Mouse (Mus musculus): ENCODE results near the gene Ccnd3. TPM values are rescaled to one million over a fixed set of nuclear protein-coding genes. Genes with fewer than 3 reads are reported as not detected.
A peak's percentile ranks its signal among the peaks of the same experiment; 100 is the strongest.
"Not testable (repeated sequence)": the region's sequence is repeated elsewhere in the genome, so short reads cannot be mapped to it uniquely, and the experiment has no call there.

Gene Ccnd3
- total RNA-seq, 2 experiments from 2014 or later, result 24.5 to 26.7 TPM

DNA sequence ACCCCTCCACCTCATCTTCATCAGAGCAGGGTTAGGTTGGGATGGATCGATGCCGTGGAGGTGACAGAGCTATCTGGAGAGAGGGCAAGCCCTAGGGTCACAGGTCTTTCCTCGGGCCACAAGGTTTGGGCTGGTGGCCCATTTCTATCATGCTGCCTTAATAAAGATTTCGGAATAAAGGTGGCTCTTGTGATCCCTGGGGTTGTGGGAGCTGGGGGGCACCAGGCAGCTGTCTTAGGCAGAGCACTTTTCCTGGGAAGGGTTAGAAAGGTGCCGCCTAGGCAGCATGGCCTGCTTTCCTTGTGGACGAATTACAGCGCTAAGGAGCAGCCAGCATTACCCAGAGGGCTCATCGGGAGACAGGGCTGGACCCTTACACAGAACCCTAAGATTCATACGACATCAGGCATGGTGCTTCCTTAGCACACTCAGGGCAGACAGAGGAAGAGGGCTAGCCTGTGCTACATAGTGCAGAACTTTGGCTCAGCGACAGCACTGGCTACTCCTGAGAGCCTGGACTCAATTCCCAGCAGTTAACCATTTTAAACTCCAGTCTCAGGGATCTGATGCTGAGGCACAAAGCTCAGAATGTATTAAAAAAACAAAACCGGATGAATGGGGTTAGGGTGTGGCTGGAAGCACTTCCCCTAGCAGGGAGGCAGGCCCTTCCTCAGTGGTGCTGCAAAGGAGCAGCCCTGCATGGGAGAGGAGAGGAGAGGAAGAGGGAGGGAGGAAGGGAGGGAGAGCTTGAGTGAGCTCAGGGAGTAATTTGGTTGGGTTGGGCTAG, 94.9 kb downstream of the Ccnd3 start:
- DNase-seq (ENCODE audit: extremely low spot score in 1 of 2, low spot score in 2 of 2), result peak in 1 of 2 experiments; percentile 39
- intact Hi-C loops (cut with DNase I), result no loop called here

DNA sequence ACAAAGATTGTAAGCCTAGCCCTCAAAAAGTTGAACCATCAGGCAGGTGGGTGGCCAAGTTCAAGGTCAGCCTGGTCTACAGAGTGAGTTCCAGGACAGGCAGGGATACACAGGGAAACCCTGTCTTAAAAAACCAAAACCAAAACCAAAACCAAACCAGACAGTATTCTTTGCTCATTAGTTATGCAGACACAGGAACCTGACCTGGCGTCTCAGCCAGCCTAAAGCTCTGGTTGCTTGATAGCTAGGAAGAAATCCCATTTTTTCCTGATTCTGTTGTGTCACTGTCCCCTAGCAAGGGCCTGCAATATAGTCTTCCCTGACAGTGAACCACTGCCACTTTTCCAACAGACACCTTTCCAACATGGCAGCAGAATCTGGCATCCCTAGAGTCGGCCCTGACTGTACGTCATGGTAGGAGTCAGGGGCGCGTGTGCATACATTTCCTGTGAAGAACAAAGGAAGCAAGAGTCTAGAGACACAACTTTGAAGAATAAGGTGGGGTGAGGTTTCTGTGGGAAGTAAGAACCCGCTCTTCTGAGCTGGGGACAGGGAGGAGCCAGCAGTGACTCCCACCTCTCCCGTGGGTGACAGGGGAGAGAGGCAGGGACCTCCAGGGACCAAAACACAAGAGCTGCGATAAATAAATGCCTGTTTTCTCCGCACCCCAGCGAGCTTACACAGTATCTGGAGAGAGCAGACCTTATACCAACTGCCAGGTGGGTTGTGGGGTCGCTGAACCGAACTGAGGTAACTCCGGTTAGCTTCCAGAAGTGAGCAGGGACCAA, 95.9 kb downstream of the Ccnd3 start:
- intact Hi-C loops (cut with DNase I), result no loop called here
- no peak for DNase-seq (ENCODE audit: extremely low spot score in 1 of 2, low spot score in 2 of 2)

DNA sequence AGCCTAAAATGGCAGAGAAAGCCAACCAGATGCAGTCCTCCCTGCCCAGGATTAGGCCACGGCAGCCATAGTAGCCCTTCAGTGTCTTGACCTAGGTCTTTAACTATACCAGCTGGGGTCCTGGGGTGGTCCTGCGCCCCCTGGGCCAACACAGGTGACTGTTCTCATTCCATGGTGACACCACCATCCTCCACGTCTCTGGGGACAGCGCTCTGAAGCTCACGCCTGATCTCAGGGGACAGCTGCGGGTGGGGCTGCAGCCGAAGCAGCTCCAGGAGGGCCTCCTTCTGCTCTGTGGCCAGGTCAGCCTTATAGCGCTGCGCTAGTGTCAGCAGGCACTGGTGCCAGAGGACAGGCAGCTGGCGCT, 96.5 kb downstream of the Ccnd3 start:
- intact Hi-C loops (cut with DNase I), result no loop called here
- peak in 1 of 2 experiments; percentile 21 for DNase-seq (ENCODE audit: extremely low spot score in 1 of 2, low spot score in 2 of 2)

DNA sequence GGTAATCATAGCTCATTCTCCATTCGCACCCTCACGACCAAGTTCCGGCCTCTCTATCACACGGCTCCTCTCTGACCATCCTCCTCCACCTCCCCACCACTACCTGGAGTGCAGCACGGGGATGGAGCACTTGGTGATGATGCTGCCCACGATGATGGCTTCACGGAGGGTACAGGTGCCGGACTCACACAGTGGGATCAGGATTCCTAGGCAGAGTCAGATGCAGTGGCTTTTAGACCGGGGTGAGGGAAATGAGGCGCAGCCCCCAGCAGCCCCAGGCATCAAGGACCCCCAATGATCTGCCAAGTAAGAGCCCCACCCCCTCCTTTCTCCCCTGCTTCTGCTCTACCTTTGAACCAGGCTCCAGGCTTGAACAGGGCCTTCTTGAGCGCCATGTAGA, 97.4 kb downstream of the Ccnd3 start:
- intact Hi-C loops (cut with DNase I), result no loop called here
- DNase-seq (ENCODE audit: extremely low spot score in 1 of 2, low spot score in 2 of 2), result peak in 1 of 2 experiments; percentile 20

DNA sequence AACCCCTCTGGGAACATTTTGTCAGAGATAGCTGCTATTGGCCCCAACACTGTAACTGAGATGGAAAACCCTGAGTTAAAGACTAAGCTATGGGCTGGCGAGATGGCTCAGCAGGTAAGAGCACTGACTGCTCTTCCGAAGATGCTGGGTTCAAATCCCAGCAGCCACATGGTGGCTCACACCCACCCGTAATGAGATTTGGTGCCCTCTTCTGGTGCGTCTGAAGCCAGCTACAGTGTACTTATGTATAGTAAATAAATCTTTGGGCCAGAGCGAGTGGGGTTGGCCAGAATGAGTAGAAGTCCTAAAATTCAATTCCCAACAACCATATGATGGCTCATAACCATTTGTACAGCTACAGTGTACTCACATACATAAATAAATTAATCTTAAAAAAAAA, 101.4 kb downstream of the Ccnd3 start:
- intact Hi-C loops (cut with DNase I), result no loop called here
- no peak for DNase-seq (ENCODE audit: extremely low spot score in 1 of 2, low spot score in 2 of 2)

DNA sequence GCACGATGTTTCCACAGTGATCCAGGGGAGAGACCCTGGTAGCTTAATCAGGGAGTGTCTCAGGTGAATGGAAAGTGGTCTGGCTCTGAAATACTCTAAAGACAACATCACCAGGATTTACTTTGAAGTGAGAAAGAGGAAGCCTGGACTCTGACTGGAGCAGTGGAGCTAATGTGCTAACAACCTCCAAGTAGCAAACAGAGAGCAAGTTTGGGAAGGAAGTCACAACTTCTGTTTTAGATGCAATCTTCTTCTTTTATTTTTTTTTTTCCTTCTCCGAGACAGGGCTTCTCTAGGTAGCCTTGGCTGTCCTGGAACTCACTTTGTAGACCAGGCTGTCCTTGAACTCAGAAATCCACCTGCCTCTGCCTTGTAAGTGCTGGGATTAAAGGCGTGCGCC, 104.3 kb downstream of the Ccnd3 start:
- no peak for DNase-seq (ENCODE audit: extremely low spot score in 1 of 2, low spot score in 2 of 2)
- intact Hi-C loops (cut with DNase I), result no loop called here

DNA sequence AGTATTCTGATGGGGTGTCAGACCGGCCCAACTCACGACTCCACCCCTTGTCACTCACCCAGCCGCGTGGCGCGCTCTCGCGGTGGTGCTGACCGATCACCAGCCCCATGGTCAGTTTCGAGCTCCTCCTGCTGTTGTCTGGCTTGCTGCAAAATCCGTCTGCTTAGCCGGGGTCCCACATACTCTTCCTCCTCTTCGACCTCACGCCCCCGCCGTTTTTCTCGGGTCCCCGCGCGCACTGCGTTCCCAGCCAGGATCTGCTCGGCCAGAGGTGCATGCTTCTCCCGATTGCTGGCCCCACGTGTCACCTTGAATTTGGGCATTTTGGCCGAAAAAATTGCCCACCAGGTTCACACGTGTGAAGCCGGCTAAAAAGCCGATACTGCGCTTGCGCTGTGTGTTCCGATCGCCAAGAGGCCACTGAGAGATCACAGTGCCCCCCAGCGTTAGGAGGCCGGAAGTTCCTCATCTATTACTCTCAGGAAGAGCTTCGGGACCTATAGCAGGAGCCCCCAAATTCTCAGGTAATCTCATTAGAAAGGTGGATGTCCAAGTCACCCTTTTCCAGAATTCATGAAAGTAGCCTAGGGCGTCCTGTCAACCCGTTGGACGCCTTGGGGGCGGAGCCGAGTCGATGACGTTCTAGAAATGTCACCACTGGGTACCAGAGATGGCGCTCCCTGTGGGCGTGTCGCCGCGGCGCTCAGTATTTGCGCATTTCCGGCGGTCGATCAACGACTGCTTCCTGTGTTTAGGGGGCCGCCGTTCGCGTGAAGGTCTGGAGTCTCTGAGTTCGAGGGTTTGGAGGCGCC, 106.2 kb downstream of the Ccnd3 start, which contains the start of the genes Bysl, Med20 and Gm20517:
Gene Bysl (minus strand): TSS at position 644 of the 812 bp plus-strand sequence.
Gene Med20 (plus strand): TSS at position 734 of the 812 bp plus-strand sequence.
Gene Gm20517 (plus strand): TSS at position 741 of the 812 bp plus-strand sequence.
- intact Hi-C loops (cut with DNase I), result no loop called here
- peak; percentile 94 to 98 for DNase-seq (ENCODE audit: extremely low spot score in 1 of 2, low spot score in 2 of 2)

DNA sequence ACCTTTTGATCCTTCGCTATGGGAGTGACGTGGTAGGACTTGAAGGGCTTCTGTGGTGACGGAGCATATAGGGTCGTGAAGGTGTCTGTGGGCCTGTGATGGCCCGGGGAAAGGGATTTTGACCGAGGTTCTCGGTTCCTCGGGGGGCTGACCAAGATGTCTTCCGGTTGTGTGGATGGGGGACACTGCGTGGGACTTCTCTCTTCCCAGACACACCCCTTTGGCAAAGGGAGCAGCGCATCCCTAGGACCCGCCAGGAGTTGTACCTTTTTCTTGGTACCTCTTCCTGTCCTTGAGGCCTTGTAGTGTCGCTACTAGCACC, 106.8 kb downstream of the Ccnd3 start:
- intact Hi-C loops (cut with DNase I), result no loop called here
- DNase-seq (ENCODE audit: extremely low spot score in 1 of 2, low spot score in 2 of 2), result no peak

DNA sequence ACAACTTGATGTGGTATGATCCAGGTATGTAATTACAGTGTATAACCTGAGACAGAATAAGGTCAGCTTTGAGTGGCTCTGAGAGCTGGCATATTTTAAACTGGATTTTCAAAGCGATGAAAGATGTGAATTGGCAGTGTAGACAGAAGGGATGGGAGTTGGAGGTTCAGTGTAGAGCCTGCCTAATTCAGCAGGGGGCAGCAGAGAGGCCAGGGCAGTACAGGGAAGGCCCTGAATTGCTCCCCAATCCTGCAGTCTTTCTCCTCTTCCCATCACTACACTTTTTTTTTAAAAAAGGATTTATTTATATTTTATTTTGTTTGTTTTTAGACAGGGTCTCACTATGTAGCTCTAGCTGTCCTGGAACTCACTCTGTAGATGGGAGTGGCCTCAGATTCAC, 109.2 kb downstream of the Ccnd3 start:
- no peak for DNase-seq (ENCODE audit: extremely low spot score in 1 of 2, low spot score in 2 of 2)
- intact Hi-C loops (cut with DNase I), result no loop called here

DNA sequence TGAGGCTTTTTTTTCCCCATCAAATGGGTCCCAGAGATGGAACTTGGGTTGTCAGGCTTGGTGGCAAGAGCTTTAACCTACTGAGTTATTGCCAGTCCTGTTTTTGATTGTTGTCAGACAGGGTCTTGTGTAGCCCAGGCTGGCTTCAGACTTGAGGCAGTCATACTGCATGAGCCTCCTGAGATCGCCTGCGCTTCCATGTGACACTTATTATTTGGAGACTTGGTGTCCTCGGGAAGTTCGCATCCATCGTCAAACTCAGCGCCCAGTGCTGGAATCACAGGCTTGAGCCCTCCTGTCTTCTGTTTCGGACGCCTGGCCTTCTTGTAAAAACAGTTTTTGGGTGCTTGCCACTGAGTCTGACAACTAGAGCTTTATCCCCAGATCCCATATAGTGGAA, 111.3 kb downstream of the Ccnd3 start:
- intact Hi-C loops (cut with DNase I), result no loop called here
- no peak for DNase-seq (ENCODE audit: extremely low spot score in 1 of 2, low spot score in 2 of 2)

DNA sequence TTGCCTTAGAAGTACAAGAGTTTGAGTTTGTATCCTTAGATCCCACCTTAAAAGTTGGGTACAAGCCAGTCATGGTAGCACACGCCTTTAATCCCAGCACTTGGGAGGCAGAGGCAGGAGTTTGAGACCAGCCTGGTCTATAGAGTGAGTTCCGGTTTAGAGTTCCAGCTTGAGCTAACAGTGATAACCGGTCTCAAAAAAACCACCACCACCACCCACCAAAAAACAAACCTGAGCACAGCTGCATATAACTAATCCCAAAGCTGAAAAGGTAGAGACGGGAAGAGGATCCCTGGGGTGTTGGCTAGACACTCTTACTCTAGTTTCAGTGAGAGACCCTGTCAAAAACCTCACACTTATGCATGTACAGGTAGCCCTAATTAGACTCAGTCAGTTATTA, 111.8 kb downstream of the Ccnd3 start:
- DNase-seq (ENCODE audit: extremely low spot score in 1 of 2, low spot score in 2 of 2), result no peak
- intact Hi-C loops (cut with DNase I), result no loop called here

DNA sequence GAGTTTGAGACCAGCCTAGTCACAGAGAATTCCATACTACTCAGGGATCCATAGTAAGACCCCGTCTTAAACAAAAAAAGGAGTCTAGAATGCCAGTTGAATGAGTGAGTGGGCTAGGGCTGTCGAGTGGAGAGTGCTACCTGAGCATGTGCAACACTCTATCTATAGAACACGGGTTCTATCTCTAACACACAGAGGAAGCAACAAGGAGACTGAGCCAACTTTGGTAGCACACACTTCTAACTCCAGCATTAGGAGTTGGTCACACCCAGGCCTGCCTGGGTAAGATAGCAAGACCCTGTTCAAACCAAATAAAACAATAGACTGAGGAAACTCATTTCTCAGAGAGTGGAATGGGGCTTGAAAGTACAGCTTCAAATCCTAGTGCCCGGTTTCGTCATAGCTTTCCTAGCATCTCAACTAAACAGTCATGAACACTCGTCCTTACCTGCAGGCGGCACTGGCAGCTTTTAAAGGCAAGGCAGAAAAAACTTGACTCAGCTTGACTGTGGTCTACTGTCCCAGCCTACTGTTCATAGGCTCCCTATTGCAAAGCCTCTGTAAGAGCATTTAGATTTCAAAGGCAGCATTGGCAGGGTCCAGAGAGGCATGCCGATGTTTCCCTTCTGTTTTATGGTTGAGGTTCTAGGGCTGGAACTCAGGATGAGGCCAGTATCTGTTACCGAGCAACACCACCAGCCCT, 112.9 kb downstream of the Ccnd3 start:
- intact Hi-C loops (cut with DNase I), result no loop called here
- DNase-seq (ENCODE audit: extremely low spot score in 1 of 2, low spot score in 2 of 2), result no peak

DNA sequence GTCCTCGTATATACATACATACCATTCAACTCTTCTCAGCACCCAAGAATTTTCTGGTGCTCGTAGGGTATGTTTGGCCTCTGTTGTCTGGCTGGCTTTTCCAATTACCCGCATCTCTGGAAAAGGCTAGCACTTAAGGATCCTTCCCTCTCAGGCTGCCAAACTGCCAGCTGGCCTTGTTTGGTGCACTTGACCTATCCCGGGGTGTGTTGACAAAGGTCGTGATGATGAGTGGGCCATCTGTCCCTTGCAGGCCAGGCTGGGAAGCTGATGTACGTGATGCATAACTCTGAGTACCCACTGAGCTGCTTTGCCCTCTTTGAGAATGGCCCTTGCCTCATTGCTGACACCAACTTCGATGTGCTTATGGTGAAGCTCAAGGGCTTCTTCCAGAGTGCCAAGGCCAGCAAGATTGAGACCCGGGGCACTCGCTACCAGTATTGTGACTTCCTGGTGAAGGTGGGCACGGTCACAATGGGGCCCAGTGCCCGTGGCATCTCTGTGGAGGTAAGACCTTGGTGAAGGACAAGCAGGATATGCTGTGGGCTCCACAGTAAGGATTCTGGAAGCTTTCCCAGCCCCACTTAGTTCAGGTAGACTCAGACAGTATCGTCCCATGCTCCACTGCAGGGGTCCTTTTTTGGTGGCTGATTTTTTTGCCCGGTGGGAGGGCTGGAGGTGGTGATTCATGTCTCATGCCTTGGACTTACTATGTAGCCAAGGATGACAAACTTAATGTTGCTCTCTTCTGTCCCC, 113.9 kb downstream of the Ccnd3 start:
- DNase-seq (ENCODE audit: extremely low spot score in 1 of 2, low spot score in 2 of 2), result no peak
- intact Hi-C loops (cut with DNase I), result no loop called here

DNA sequence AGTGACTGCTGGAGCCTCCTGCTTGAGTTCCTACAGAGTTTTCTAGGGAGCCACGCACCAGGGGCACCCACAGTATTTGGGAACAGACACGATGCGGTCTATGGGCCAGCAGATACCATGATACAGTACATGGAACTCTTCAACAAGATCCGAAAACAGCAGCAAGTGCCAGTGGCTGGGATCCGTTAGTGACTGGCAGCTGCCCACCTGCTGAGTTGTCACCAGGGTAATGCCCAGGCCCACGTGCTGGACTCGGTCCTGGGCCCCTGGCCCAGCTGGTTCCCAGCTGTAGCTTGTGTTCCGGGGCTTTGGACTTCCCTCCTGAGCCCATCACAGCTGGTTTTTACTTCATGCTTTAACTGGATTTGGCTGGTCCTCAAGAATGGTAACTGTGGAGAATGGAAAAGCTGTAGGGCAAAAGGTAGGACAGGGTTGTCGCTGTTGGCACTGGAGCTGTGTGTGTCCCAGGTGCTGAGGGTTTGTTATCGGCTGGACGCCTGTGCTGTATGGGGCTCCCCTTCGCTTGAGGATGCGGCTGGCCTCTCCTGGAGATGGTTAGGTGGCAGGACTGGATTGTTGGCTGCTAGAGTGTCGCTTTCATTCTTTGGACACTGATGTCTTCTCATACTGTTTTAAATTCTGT, 118.2 kb downstream of the Ccnd3 start:
- DNase-seq (ENCODE audit: extremely low spot score in 1 of 2, low spot score in 2 of 2), result no peak
- intact Hi-C loops (cut with DNase I), result no loop called here

DNA sequence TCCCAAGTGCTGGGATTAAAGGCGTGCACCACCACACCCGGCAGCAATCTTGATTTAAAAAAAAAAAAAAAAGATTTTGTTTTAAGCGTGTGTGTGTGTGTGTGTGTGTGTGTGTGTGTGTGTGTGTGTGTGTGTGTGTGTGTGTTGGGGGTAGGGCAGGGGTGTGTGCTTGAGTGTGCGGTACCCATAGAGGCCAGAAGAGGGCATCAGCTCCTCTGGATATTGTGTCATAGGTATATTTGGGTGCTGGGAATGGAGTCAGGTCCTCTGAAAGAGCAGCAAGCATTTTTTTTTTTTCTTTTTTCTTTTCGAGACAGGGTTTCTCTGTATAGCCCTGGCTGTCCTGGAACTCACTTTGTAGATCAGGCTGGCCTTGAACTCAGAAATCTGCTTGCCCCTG, 119.7 kb downstream of the Ccnd3 start:
- DNase-seq (ENCODE audit: extremely low spot score in 1 of 2, low spot score in 2 of 2); intact Hi-C loops (cut with DNase I): not testable (repeated sequence)

DNA sequence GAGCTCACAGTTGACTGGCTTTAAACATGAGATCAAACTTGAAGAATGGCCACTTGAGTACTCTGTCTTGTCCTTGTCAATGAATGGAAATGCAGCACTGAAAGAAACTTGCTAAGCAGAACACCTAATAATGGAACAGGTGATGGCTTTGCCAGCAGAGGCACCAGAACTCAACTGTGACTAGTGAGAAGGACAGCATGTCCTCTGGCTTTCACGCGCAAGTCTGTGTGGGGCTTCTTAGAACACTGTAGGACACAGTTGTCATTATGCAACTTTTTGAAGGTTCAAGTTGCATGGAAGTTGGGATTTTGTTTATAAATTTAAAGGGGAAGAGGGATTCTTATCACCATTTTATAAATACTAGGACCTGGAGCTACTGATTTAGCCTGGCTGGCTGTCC, 120.2 kb downstream of the Ccnd3 start:
- DNase-seq (ENCODE audit: extremely low spot score in 1 of 2, low spot score in 2 of 2), result no peak
- intact Hi-C loops (cut with DNase I), result no loop called here

DNA sequence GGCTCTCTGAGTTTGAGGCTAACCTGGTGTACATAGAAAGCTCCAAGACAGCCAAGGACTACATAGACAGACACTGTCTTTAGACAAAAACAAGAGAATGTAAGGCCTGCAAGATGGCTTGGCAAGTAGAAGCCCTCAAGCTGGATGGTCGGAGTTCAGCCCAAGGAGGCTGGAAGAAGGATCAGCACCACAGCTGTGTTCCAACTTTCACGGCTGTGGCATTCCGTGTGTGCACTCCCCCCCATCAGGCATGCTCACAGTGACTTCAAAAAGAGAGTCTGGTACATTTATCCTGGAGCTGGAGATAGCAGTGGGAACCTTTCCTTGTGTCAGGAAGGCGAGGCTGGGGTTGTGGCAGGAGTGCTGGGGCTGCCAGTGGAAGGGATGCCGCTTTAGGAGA, 121.2 kb downstream of the Ccnd3 start:
- no peak for DNase-seq (ENCODE audit: extremely low spot score in 1 of 2, low spot score in 2 of 2)
- intact Hi-C loops (cut with DNase I), result no loop called here

DNA sequence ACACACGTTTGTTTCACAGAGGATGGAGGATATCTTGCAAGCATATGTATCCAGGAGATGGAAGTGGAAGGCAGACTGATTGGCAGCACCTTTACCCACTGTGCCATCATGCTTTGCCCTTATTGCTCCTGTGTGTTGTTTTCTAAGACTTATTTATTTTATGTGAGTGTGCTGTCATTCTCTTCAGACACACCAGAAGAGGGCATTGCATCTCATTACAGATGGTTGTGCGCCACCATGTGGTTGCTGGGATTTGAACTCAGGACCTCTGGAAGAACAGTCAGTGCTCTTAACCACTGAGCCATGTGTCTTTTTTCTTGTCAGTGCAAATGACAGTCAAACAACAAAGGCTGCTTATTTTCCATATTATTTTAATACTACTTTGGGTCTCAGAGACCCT, 122.9 kb downstream of the Ccnd3 start:
- intact Hi-C loops (cut with DNase I), result no loop called here
- DNase-seq (ENCODE audit: extremely low spot score in 1 of 2, low spot score in 2 of 2), result no peak

Data from left cerebral cortex, postnatal 10 days (tissue).